Comparison of ENCODE assay signal across 24 mouse cellular contexts in genomic region chr19:7577710-7578109, GRCm38 (mm10). TPM values are rescaled to one million over a fixed set of nuclear protein-coding genes. Genes with fewer than 3 reads are reported as not detected.
DNase-seq lines count a peak whose midpoint lies in the region; ATAC-seq and TF ChIP-seq lines count a peak whose summit lies in the region.
"Had no signal": no experiment of that assay in that cellular context is flagged by ENCODE, and none has a peak within 500 bp of the region (broad histone marks: within the 10 kb centered on the region; RNA-seq: fewer than 3 reads in every experiment).

No protein-coding gene starts in this region.

- TF ChIP-seq CTCF in kidney, adult 2 months (conservative IDR thresholded peaks at IDR 0.05; ENCODE audit: insufficient read depth, insufficient read length, low read depth, low read length) = no peak

- H3K4me1 ChIP-seq in kidney, adult 2 months (ENCODE audit: control insufficient read depth, insufficient read depth, low read length) = no peaks in the 10 kb centered on the region
- H3K4me1 ChIP-seq in kidney, embryonic 16.5 days (ENCODE audit: insufficient read depth, low read length) = no peaks in the 10 kb centered on the region
- H3K4me1 ChIP-seq: embryonic facial prominence, embryonic 15.5 days; forebrain, embryonic 10.5 days; forebrain, embryonic 12.5 days had no signal

- H3K9ac ChIP-seq in kidney, embryonic 16.5 days (replicated peaks; ENCODE audit: low read length) = no peak overlapping the region
- H3K9ac ChIP-seq: embryonic facial prominence, embryonic 13.5 days; embryonic facial prominence, embryonic 15.5 days; forebrain, embryonic 12.5 days had no signal

- H3K27me3 ChIP-seq in kidney, adult 2 months (replicated peaks; ENCODE audit: control insufficient read depth, insufficient read depth, low read length) = no peaks in the 10 kb centered on the region
- no peaks in the 10 kb centered on the region for H3K27me3 ChIP-seq in kidney, embryonic 16.5 days (ENCODE audit: insufficient read depth, low read length)
- H3K27me3 ChIP-seq: embryonic facial prominence, embryonic 13.5 days; embryonic facial prominence, embryonic 15.5 days; forebrain, embryonic 12.5 days had no signal

- 76% methylated on average over 3 of the region's 3 CpGs for WGBS in kidney, adult 2 months
- WGBS in kidney, embryonic 16.5 days = 72% methylated on average over 3 of the region's 3 CpGs

- H3K36me3 ChIP-seq in kidney, adult 2 months (ENCODE audit: control insufficient read depth, insufficient read depth, low read length) = no peaks in the 10 kb centered on the region
- no peaks in the 10 kb centered on the region for H3K36me3 ChIP-seq in kidney, embryonic 16.5 days (ENCODE audit: insufficient read depth, low read length)
- H3K36me3 ChIP-seq: embryonic facial prominence, embryonic 13.5 days; embryonic facial prominence, embryonic 15.5 days; forebrain, embryonic 10.5 days; forebrain, embryonic 12.5 days had no signal

- H3K27ac ChIP-seq in kidney, adult 2 months (ENCODE audit: insufficient read depth, low read depth, low read length) = no peak overlapping the region
- no peak overlapping the region for H3K27ac ChIP-seq in kidney, embryonic 16.5 days (ENCODE audit: low read length)
- H3K27ac ChIP-seq: embryonic facial prominence, embryonic 13.5 days; embryonic facial prominence, embryonic 15.5 days; forebrain, embryonic 10.5 days; forebrain, embryonic 12.5 days had no signal

- DNase-seq in kidney, adult 2 months = peak; percentile 45
- peak; percentile 22 to 51 for DNase-seq in kidney, postnatal 25 days
- DNase-seq in kidney, postnatal 4 days = no peak
- DNase-seq: adrenal gland, adult 2 months; adrenal gland, postnatal 10 days; adrenal gland, postnatal 25 days; cerebellum, adult 11 months; cerebellum, adult 18-20 months; cerebellum, adult 8-10 months; cerebellum, adult 9-11 months; cerebellum, postnatal 14 days; cerebellum, postnatal 36 days; embryo, embryonic 11 days had no signal

- H3K9me3 ChIP-seq in kidney, embryonic 16.5 days (ENCODE audit: low read length) = no peaks in the 10 kb centered on the region
- H3K9me3 ChIP-seq: embryonic facial prominence, embryonic 13.5 days; embryonic facial prominence, embryonic 15.5 days; forebrain, embryonic 10.5 days; forebrain, embryonic 12.5 days had no signal

- no peak overlapping the region for H3K4me2 ChIP-seq in kidney, embryonic 16.5 days (replicated peaks; ENCODE audit: low read depth, low read length)
- H3K4me2 ChIP-seq: embryonic facial prominence, embryonic 13.5 days; embryonic facial prominence, embryonic 15.5 days; forebrain, embryonic 12.5 days had no signal

- ATAC-seq in kidney, embryonic 16.5 days (ENCODE audit: low FRiP score, low TSS enrichment) = no peak
- ATAC-seq: forebrain, embryonic 14.5 days; forebrain, embryonic 16.5 days had no signal

- TF ChIP-seq POLR2A in kidney, adult 2 months (IDR thresholded peaks at IDR 0.05; ENCODE audit: low read depth, low read length) = no peak

- no peak overlapping the region for H3K4me3 ChIP-seq in kidney, adult 2 months (ENCODE audit: insufficient read depth, low read depth, low read length)
- H3K4me3 ChIP-seq in kidney, embryonic 16.5 days (ENCODE audit: low read length) = no peak overlapping the region
- H3K4me3 ChIP-seq: embryonic facial prominence, embryonic 13.5 days; embryonic facial prominence, embryonic 15.5 days; erythroblast, embryonic 14.5 days; forebrain, embryonic 10.5 days; forebrain, embryonic 12.5 days had no signal

RNA-seq across cellular contexts. Expression of gene Pla2g16, which starts 20.5 kb away (rescaled TPM):
- polyA plus RNA-seq in kidney, adult 2 months (2012; rRNA removed) = 24.3 and 24.9 TPM in 2 replicates
- polyA plus RNA-seq in kidney, embryonic 16.5 days (2015; fragmentation: Nextera tagmentation; extraction: Ambion mirVana) = 10.5 and 10.8 TPM in 2 replicates

RNA-seq across cellular contexts. Expression of gene Lgals12, which starts 29.3 kb away (rescaled TPM):
- polyA plus RNA-seq in kidney, adult 2 months (2012; rRNA removed) = 5.1 and 5.3 TPM in 2 replicates
- 1.6 and 2.3 TPM in 2 replicates for polyA plus RNA-seq in kidney, embryonic 16.5 days (2015; fragmentation: Nextera tagmentation; extraction: Ambion mirVana)
- polyA plus RNA-seq: C2C12; erythroblast, embryonic 14.5 days had no signal

RNA-seq across cellular contexts. Expression of gene Hrasls5, which starts 34.6 kb away (rescaled TPM):
- polyA plus RNA-seq in kidney, adult 2 months (2012; rRNA removed) = 0.42 and 1.4 TPM in 2 replicates
- 0.41 TPM in 1 of 2 replicates, not detected in the other for polyA plus RNA-seq in kidney, embryonic 16.5 days (2015; fragmentation: Nextera tagmentation; extraction: Ambion mirVana)
- polyA plus RNA-seq: adrenal gland, adult 2 months; brain, embryonic 14.5 days; C2C12; embryonic facial prominence, embryonic 11.5 days; embryonic facial prominence, embryonic 13.5 days; erythroblast, embryonic 14.5 days; forebrain, embryonic 10.5 days; forebrain, embryonic 12.5 days; forebrain, embryonic 14.5 days; forebrain, embryonic 16.5 days had no signal

Comparison
In these comparisons a context has a peak if more than half of its experiments do, and no peak if none do; other contexts are left out.
1. DNase-seq: peak in kidney, adult 2 months (single experiment) and kidney, postnatal 25 days (2 of 2); none in kidney, postnatal 4 days (0 of 2).